Mouse (Mus musculus): ENCODE results near the gene Ifi35.
A peak's percentile ranks its signal among the peaks of the same experiment; 100 is the strongest.
"Not testable (repeated sequence)": the region's sequence is repeated elsewhere in the genome, so short reads cannot be mapped to it uniquely, and the experiment has no call there.

Gene Ifi35

GRCm38 (mm10) chr11:101447786-101448185 lies 421 bp upstream of the Ifi35 start:
- no peak for DNase-seq (ENCODE audit: low read depth, low spot score)

DNA sequence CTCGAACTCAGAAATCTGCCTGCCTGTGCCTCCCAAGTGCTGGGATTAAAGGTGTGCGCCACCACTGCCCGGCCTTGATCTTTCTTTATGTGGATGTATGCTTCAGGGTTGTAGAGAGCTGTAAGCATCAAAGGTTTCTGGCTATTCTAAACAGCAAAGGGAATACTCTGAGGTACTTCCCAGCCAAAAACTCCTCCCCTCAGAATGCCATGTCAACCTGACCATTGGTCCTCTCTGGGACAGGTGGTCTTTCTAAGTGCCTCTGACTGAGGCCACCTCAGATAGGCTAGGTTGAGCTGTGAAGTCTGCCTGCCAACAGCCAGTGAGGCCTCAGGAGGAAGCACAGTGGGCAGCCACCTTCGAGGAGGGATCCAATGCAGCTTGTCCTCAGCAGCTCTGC lies 692 bp downstream of the Ifi35 start:
- DNase-seq (ENCODE audit: low read depth, low spot score), result no peak

DNA sequence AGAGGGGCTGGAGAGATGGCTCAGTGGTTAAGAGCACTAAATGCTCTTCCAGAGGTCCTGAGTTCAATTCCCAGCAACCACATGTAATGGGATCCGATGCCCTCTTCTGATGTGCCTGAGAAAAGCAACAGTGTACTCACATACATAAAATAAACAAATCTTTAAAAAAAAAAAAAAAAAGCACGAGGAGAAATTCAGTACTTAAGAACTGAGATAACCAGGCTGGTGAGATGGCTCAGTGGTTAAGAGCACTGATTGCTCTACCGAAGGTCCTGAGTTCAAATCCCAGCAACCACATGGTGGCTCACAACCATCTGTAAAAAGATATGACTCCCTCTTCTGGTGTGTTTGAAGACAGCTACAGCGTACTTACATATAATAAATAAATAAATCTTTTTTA lies 1.4 kb downstream of the Ifi35 start:
- DNase-seq (ENCODE audit: low read depth, low spot score), result not testable (repeated sequence)

GRCm38 (mm10) chr11:101450394-101450793 lies 2.2 kb downstream of the Ifi35 start:
- no peak for DNase-seq (ENCODE audit: low read depth, low spot score)

- no peak for DNase-seq (ENCODE audit: low read depth, low spot score)
Observed at GRCm38 (mm10) chr11:101451536-101451935, 3.3 kb downstream of the Ifi35 start.

GRCm38 (mm10) chr11:101452093-101452774 lies 4.0 kb downstream of the Ifi35 start:
- no peak for DNase-seq (ENCODE audit: low read depth, low spot score)

DNA sequence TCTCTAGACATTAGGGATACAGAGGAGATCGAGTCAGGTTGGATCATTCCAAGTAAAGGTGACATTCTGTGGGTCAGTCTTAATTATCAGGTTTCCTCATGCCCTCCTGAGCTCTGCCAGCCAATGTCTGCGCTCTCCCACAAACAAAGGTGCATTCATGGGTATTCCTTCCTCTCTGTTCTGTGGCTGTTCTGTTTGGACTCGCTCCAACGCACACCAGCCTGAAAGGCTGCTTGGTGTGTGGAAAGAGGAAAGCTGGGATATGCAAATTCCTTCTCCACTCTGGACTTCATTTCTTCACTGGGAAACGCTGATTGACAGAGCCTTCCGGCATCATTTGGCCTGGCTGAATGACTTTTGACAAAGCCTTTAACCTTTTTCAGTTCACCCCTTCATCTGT lies 6.5 kb downstream of the Ifi35 start:
- no peak for DNase-seq (ENCODE audit: low read depth, low spot score)

- DNase-seq (ENCODE audit: low read depth, low spot score), result no peak
Observed at GRCm38 (mm10) chr11:101455627-101456026, 7.4 kb downstream of the Ifi35 start.

DNA sequence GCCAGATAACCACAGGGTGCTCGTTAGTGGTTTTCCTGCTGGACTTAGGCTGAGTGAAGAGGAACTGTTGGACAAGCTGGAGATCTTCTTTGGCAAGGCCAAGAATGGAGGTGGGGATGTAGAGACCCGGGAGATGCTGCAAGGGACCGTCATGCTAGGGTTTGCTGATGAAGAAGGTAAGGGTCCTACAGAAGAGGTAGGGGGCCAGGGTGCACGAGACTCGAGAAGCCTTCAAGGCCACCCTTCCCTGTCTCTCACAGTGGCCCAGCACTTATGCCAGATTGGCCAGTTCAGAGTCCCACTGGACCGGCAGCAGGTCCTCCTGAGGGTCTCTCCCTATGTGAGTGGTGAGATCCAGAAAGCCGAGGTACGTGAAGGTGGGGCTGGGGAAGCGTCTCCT lies 9.4 kb downstream of the Ifi35 start:
- no peak for DNase-seq (ENCODE audit: low read depth, low spot score)

- DNase-seq (ENCODE audit: low read depth, low spot score), result no peak
Observed at GRCm38 (mm10) chr11:101458217-101458616, 10.0 kb downstream of the Ifi35 start.

DNA sequence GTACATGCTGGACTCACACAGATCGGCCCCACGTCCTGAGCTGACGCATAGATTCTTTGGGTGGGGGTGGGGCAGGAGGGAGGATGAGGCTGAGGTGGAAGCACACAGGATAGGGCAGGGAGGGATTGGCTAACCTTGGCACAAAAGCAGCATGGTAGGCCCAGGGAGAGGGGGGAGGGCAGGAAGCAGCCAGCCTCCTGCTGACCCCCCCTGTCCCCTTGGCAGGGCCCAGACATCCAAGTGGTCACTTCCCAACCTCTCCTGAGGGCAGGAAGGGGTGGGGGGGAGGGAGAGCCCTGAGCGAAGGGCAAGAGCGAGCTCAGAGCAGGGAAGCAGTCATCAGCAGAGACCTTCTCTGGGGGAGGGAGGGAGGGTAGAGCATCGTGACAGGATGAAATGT lies 11.5 kb downstream of the Ifi35 start:
- no peak for DNase-seq (ENCODE audit: low read depth, low spot score)

GRCm38 (mm10) chr11:101460321-101460720 lies 12.1 kb downstream of the Ifi35 start:
- DNase-seq (ENCODE audit: low read depth, low spot score), result no peak

DNA sequence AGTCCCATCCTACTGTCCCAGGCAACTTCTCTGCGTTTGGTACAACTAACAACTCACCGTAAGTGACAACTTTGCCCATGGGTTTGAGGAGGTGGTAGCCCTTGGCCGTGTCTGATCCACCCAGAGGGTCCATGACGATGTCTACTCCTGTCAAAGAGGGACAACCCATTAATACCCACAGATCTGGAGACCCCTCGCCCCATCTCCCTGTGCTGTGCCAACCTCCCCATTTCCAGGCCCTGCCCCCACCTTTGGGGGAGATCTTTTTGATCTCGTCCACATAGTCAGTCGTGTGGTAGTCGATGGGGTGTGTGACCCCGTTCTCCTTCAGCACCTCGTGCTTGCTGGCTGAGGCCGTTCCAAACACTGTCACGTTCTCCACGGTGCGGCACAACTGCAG lies 13.9 kb downstream of the Ifi35 start:
- DNase-seq (ENCODE audit: low read depth, low spot score), result no peak

DNA sequence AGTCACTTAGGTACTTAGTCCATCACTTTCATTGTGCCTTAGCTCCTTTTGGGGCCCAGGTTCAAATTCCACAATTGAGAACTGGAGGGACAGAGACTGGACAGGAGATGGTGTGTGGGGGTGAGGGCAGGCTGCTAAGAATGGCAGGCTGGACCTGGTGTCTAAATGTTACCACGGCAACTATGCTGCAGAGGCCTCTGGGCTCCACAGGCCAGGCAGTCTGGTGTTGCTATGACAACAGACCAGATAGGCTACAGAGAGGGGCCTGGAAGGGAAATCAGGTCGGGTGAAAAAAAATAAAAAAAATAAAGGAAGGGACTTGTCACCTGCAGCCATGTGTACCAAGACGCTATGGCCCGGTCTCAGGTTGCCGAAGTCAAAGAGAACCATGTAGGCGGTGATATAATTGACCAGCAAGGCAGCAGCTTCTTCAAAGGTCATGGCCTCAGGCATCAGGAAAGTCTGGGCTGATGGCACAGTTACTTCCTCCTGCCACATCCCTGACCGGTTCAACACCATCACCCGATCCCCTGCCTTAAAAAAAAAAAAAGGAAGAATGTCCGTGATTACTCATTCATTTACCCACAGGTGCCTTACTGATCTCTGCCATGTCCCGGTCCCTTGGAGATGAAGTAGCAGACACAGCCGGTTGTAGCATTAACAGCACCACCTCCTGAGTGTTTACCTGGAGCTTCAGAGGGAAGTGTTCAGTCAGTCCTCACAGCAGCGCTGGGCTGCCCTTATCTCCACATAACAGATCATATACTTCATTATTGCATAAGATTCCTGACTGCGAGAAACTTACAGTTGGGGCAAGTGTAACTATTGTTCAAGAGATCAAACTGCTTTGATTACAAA lies 14.6 kb downstream of the Ifi35 start:
- peak; percentile 64 for DNase-seq (ENCODE audit: low read depth, low spot score)

- DNase-seq (ENCODE audit: low read depth, low spot score), result no peak
Observed at GRCm38 (mm10) chr11:101464211-101465100, 16.2 kb downstream of the Ifi35 start, which contains the start of gene Rnd2. Gene Rnd2, plus strand, starts transcription at chr11:101464999.

GRCm38 (mm10) chr11:101465101-101465868 lies 17.1 kb downstream of the Ifi35 start:
- peak; percentile 48 for DNase-seq (ENCODE audit: low read depth, low spot score)

DNA sequence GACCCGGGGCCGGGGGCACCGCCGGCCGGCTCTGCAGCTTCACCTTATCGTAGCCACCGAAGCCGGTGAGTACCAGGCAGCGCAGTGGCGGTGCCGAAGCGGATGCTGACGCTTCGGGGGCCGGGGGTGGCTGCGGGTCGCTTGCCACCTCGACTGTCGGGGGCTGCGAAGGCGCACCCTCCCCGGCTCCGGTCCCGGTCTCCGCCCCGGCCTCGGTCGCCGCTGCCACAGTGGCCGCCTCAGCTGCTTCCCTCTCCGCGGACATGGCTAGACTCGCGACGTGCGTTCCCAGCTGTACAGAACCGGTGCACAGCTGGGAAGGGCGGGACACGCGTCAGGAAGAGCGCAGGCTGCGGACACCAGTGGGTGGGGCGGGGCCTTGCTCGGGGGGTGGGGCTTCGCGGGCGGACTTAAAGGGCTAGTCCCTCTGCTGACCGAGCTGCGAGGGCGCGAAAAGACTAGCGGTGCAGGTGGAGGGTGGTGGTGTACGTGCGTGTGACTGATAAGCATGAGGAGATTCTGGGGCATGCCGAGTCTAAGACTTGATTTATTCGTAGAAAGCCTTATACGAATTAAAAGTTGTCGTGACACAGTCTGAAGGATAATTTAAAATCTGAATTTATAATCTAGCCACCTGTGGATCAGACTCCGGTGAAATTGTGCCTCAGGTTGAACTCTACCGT lies 17.8 kb downstream of the Ifi35 start, which contains the start of gene Vat1:
Gene Vat1, minus strand, starts transcription at position 362 of the 683 bp plus-strand sequence.
- DNase-seq (ENCODE audit: low read depth, low spot score), result peak; percentile 62

GRCm38 (mm10) chr11:101466552-101466950 lies 18.3 kb downstream of the Ifi35 start:
- not testable (repeated sequence) for DNase-seq (ENCODE audit: low read depth, low spot score)

GRCm38 (mm10) chr11:101467477-101468262 lies 19.5 kb downstream of the Ifi35 start:
- DNase-seq (ENCODE audit: low read depth, low spot score), result peak; percentile 80

DNA sequence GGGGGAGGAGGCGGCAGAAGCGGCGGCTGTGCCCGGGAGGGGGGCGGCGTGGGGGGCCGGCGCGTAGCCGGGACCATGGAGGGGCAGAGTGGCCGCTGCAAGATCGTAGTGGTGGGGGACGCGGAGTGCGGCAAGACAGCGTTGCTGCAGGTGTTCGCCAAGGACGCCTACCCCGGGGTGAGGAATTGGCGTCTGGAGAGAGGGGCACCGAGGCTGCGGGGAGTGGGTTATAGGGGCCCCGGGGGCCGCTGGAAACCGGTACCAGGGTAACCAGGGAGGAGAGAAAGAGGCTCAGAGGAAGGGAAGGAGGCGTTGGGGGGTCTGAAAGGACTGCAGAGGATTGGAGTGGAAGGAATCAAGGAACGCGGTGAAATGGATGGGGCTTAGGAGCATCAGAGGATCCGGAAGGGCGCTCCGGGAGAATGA lies 20.1 kb downstream of the Ifi35 start:
- DNase-seq (ENCODE audit: low read depth, low spot score), result no peak

Data from mesoderm, embryonic 11.5 days (tissue).